Mouse (Mus musculus): Measurements from ENCODE around the gene Hmgxb4.
A peak's percentile ranks its signal among the peaks of the same experiment; 100 is the strongest.

The Hmgxb4 gene

DNA sequence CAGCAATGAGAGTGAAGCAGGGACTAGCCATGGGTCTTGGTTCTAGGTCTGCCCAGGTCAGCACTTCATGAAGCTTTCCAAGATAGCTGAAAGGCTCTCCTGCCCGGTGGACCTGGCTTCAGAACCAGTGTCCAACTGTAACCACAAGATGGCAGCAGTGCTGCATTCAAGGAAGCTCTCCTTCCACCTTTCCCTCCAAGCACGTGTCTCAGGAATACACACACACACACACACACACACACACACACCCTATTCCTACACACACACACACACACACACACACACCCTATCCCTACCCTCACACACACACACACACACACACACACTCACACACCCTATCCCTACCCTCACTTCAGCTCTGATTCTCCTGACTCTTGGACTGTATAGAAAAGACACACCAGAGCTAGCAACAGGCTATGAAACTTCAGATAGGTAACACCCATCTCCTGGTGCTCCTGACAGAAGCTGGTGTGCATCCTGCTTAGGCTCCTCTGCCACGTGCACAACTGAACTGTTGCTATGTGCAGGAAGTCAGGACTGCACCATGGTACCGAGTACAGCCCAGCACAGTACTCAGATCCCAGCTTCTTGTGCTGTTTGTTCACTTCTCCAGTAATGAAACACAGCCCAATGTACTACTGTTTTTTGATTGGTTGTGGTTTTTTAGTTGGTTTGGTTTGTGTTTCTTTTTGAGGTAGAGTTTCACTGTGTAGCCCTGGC is 78.6 kb downstream of the Hmgxb4 start:
- peak; percentile 73 for DNase-seq (ENCODE audit: low read depth, low spot score)

DNA sequence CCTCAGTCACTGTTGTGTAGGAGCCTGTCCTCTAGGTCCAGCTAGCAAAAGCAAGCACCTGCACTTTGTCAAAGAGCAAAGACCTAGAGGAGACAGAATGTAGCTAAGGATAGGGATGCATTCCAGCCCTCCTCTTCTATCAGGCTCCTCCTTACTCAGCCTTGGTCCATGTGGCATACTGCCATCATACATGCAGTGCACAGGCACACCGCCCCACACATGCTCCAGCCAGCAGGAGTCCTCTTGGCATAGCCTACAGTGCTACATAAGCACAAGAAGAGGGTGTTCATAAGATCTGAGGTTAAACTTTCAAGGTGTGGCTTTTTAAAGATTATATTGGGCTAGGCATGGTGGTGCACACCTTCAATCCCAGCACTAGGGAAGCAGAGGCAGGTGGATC is 81.7 kb downstream of the Hmgxb4 start:
- no peak for DNase-seq (ENCODE audit: low read depth, low spot score)

DNA sequence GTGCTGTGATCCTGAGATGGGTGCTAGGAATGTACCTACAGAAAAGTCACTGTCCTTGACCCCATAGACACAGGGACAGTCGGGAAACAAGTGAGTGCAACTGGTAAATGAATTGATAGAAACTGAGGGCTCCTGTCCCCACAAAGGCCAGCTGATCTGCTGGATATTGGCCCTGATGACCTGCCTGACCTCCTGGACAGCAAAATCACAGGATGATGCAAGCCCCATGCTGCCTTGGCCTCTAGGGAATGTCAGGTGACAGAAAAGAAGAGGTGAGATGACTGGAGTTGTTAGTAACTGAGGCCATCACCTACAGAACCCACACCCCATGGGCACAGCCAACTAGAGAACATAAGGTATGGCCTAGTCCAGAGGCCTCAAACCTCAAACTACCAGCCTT is 85.1 kb downstream of the Hmgxb4 start:
- DNase-seq (ENCODE audit: low read depth, low spot score): no peak

DNA sequence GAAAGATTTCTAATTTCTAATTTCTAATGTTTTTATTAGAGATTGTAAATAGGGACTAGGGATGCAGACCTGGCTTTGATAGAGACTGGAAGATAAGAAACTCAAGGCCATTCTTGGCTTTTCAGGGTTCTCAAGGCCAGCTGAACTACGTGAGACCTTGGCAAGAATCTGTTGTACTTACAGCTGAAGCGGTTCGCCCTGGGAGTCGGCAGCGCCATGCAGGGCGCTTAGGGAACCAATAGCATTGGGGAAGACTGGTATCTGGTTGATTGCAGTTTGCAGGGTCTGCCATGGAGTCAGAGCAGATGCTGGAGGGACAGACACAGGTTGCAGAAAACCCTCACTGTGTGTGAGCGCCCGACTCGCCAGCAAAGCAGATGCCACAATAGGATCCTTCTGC is 85.7 kb downstream of the Hmgxb4 start:
- no peak for DNase-seq (ENCODE audit: low read depth, low spot score)

Measured in retina, postnatal 7 days (tissue).